Mouse (Mus musculus) midbrain, embryonic 14.5 days (tissue): ENCODE results near the gene Iqgap3. TPM values are rescaled to one million over a fixed set of nuclear protein-coding genes. Genes with fewer than 3 reads are reported as not detected.
A peak's percentile ranks its signal among the peaks of the same experiment; 100 is the strongest.

Experiments used
- ATAC-seq: fragments of 200-750 bp; cut with Nextera tagmentation; 2 replicates; pipeline ENCODE4 v1.8.0; 2017; ENCODE audit warnings: moderate number of reproducible peaks, moderate library complexity; ENCODE audit not compliant: low FRiP score, low TSS enrichment
- DNase-seq: peaks from one replicate; pipeline ENCODE4 v3.0.0-alpha.2; 2015
- H3K27ac ChIP-seq: fragments of 300-500 bp; sonication (generic); replicated peaks from 2 replicates; pipeline ENCODE4 v1.5.1; 2014; ENCODE audit warnings: mild to moderate bottlenecking, low read depth, low read length, moderate library complexity
- H3K27me3 ChIP-seq: fragments of 300-500 bp; sonication (generic); 2 replicates; pipeline ENCODE4 v1.6.1; 2014; ENCODE audit warnings: low read length, control low read depth, mixed read lengths; ENCODE audit not compliant: control insufficient read depth, insufficient read depth
- H3K36me3 ChIP-seq: fragments of 300-500 bp; sonication (generic); 2 replicates; pipeline ENCODE4 v1.6.1; 2014; ENCODE audit warnings: low read length, control low read depth; ENCODE audit not compliant: control insufficient read depth, insufficient read depth
- H3K4me1 ChIP-seq: fragments of 300-500 bp; sonication (generic); 2 replicates; pipeline ENCODE4 v1.6.1; 2014; ENCODE audit warnings: mild to moderate bottlenecking, antibody characterized with exemption, low read length, control low read depth; ENCODE audit not compliant: control insufficient read depth, insufficient read depth
- H3K4me2 ChIP-seq: fragments of 300-500 bp; sonication (generic); 2 replicates; pipeline ENCODE4 v1.6.1; 2014; ENCODE audit warnings: mild to moderate bottlenecking, low read length, moderate library complexity
- H3K4me3 ChIP-seq: fragments of 300-500 bp; sonication (generic); replicated peaks from 2 replicates; pipeline ENCODE4 v1.5.1; 2014; ENCODE audit warnings: low read depth, low read length
- H3K9ac ChIP-seq: fragments of 300-500 bp; sonication (generic); replicated peaks from 2 replicates; pipeline ENCODE4 v1.6.1; 2014; ENCODE audit warnings: mild to moderate bottlenecking, low read length, moderate library complexity
- H3K9me3 ChIP-seq: fragments of 300-500 bp; sonication (generic); 2 replicates; pipeline ENCODE4 v1.6.1; 2016; ENCODE audit warnings: low read length, control low read depth, mixed read lengths; ENCODE audit not compliant: control insufficient read depth
- WGBS: fragments of 180-500 bp; shearing (Covaris S2); extraction: QIAGEN DNeasy Blood & Tissue Kit; methylation state at CpG from one replicate; pipeline ENCODE4 v1.1.7; 2014; 5-methylcytosine and 5-hydroxymethylcytosine counted together
- polyA plus RNA-seq: library from polyadenylated mRNA; unstranded; fragments of >200 nt; fragmentation: Nextera tagmentation; extraction: Ambion mirVana; gene quantifications from 2 replicates; pipeline ENCODE4 v1.2.1, GENCODE M21; 2014

The Iqgap3 gene
- polyA plus RNA-seq, 1 experiment from 2014 or later = 3.5 TPM

DNA sequence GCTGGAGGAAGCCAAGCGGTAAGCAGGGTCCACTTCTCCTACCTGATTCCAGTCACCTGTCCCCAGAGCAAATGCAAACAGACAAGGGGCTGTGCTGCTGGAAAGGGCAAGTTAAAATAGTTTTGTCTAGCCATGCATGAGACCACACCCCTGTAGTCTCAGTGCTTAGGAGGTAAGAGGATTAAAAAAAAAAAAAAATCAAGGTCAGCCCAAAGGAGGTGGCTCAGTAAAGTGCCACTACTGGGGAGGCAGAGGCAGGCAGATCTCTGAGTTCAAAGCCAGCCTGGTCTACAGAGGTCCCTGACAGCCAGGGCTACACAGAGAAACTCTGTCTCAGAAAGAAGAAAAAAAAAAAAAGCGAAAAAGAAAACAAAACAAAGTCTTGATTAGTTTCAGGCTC is 2.2 kb downstream of the Iqgap3 start:
- no peak overlapping the region for H3K9ac ChIP-seq
- H3K36me3 ChIP-seq = no peaks in the 10 kb centered on the region; the same call in 1 of the 2 replicates
- ATAC-seq (no peak), DNase-seq (no peak)
- H3K27ac ChIP-seq = no peak overlapping the region
- no peaks in the 10 kb centered on the region for H3K27me3 ChIP-seq
- H3K4me3 ChIP-seq = no peak overlapping the region
- no peaks in the 10 kb centered on the region for H3K9me3 ChIP-seq
- no peak overlapping the region for H3K4me2 ChIP-seq
- 94% methylated on average over 2 of the region's 2 CpGs for WGBS
- no peaks in the 10 kb centered on the region for H3K4me1 ChIP-seq

DNA sequence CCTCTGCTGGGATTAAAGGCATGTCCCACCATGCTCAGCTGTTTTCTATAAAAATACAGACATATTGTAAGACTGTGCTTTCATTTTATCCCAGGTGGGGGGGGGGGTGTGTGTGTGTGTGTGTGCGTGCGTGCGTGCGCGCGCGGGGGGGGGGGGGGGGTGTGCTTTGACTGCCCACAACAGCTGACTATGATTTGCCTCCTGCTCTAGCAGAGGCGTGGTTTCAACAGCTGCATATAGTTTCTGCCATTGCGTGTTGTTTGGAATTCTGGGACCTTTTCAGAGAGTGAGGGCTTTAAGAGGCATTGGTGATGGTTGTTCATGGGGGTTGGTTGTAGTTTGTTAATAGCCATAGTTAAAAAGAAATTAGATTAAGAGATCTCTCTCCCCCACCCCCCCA is 3.7 kb downstream of the Iqgap3 start:
- Histone ChIP-seq H3K9me3 (no peaks in the 10 kb centered on the region), H3K4me3 (no peak overlapping the region), H3K27ac (no peak overlapping the region), H3K4me2 (no peak overlapping the region), H3K27me3 (no peaks in the 10 kb centered on the region), H3K4me1 (no peaks in the 10 kb centered on the region), H3K36me3 (peaks cover 10% of the 10 kb centered on the region; the same call in 1 of the 2 replicates), H3K9ac (no peak overlapping the region)
- no peak for ATAC-seq
- DNase-seq = no peak
- WGBS = 95% methylated on average over 6 of the region's 9 CpGs

DNA sequence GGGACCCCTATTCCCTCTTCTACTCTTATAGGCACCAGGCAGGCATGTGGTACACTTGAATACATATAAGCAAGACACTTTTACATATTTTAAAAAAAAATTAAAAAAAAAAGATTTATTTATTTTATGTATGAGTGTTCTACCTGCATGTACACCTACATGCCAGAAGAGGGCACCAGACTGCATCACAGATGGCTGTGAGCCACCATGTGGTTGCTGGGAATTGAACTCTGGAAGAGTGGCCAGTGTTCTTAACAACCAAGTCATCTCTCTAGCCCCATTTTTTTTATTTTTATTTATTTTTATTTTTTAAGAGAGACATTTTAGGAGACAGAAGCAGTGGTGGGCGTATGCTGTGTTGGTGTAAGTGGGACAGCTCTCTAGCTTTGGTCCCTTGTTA is 5.9 kb downstream of the Iqgap3 start:
- H3K4me2 ChIP-seq = no peak overlapping the region
- no peak overlapping the region for H3K9ac ChIP-seq
- H3K4me3 ChIP-seq = no peak overlapping the region
- no peaks in the 10 kb centered on the region for H3K9me3 ChIP-seq
- ATAC-seq (no peak), DNase-seq (peak; percentile 63)
- H3K27me3 ChIP-seq = no peaks in the 10 kb centered on the region
- no peak overlapping the region for H3K27ac ChIP-seq
- WGBS = 61% methylated on average over 1 of the region's 1 CpGs
- no peaks in the 10 kb centered on the region for H3K4me1 ChIP-seq
- H3K36me3 ChIP-seq = peaks cover 10% of the 10 kb centered on the region; the same call in 1 of the 2 replicates

DNA sequence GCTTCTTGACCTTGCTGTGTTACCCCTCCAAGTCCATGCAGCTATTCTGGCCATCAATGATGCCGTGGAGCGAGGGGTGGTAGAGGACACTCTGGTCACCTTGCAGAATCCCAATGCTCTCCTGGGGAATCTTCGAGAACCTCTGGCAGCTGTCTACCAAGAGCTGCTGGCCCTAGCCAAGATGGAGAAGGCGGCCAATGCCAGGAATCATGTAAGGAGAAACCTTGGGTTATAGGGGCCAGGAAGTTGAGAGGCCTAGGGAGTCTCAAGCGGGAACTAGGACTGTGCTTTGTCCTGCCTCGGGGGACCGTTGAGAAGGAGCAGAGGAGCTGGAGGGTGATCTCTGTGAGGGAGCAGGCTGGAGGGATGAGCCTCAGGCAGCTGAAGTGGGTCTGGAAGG is 8.3 kb downstream of the Iqgap3 start:
- Histone ChIP-seq H3K4me3 (no peak overlapping the region), H3K4me1 (no peaks in the 10 kb centered on the region), H3K36me3 (peaks cover 10% of the 10 kb centered on the region; the same call in 1 of the 2 replicates), H3K9me3 (no peaks in the 10 kb centered on the region), H3K27me3 (no peaks in the 10 kb centered on the region), H3K9ac (no peak overlapping the region), H3K27ac (no peak overlapping the region), H3K4me2 (no peak overlapping the region)
- WGBS = 91% methylated on average over 7 of the region's 7 CpGs
- DNase-seq (no peak), ATAC-seq (no peak)

DNA sequence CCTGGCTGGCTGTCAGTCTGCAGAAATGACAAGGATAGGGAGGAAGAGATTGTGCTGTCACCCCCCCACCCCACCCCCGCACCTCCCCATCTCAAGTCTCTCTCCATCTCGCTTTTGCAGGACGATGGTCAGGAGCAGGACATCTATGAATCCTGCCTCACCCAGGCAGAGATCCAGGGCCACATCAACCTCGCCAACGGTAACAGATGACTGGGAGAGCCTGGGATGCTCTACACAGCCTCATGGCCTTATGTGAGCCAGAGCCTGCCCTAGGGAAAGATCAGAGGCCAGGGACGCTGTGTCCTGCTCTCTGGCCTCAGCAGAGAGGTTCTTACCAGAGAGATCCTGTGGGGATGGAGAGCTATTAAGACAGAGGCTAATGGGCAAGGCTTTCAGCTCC is 8.8 kb downstream of the Iqgap3 start:
- Histone ChIP-seq H3K9ac (no peak overlapping the region), H3K27ac (no peak overlapping the region), H3K4me1 (no peaks in the 10 kb centered on the region), H3K4me2 (no peak overlapping the region), H3K9me3 (no peaks in the 10 kb centered on the region), H3K36me3 (peaks cover 10% of the 10 kb centered on the region; the same call in 1 of the 2 replicates), H3K4me3 (no peak overlapping the region), H3K27me3 (no peaks in the 10 kb centered on the region)
- ATAC-seq = no peak
- DNase-seq = no peak
- WGBS = 93% methylated on average over 6 of the region's 6 CpGs

DNA sequence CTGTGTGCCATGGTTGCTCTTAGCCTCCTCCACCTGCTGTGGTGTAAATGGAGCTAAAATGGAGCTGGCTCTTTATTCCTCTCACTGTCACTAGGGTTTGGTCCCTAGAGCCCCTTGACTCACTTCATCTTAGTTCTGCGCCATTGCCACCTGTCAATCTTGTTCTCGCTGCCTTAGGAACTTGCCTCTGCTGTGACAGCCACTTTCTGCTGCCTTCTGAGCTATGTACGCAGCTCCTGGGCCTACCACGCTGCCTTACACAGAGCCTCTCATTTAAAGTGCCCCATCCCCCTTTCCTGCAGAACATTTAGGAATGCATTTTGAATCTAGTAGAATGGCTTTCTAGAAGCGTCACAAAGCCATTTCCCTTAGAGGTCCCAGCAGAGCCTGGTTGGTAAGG is 12.4 kb downstream of the Iqgap3 start:
- Histone ChIP-seq H3K36me3 (peaks cover 10% of the 10 kb centered on the region; the same call in 1 of the 2 replicates), H3K27me3 (no peaks in the 10 kb centered on the region), H3K9ac (no peak overlapping the region), H3K9me3 (no peaks in the 10 kb centered on the region), H3K4me3 (no peak overlapping the region), H3K4me2 (no peak overlapping the region), H3K4me1 (no peaks in the 10 kb centered on the region), H3K27ac (no peak overlapping the region)
- DNase-seq = peak; percentile 9
- no peak for ATAC-seq
- WGBS = 77% methylated on average over 5 of the region's 5 CpGs

DNA sequence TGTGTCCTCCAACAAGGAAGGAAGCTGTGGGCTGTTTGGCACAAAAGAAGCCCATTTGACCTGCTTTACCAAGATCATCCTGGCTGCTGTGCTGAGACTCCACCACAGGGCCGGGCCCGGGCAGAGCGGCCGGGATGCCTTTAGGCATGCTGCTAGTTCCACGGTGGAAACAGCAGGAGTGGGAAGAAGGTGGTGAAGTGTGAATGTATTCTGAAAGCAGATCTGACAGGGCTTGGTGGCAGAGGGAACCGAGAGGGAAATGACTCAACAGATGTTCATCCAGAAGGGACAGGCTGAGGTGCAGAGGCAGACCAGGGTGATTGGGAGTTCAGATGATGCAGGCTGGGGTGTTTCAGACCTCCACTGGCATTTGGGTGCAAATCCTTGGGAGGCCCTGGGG is 15.9 kb downstream of the Iqgap3 start:
- H3K4me2 ChIP-seq = no peak overlapping the region
- ATAC-seq = no peak
- no peaks in the 10 kb centered on the region for H3K27me3 ChIP-seq
- 92% methylated on average over 6 of the region's 6 CpGs for WGBS
- H3K27ac ChIP-seq = no peak overlapping the region
- H3K4me3 ChIP-seq = no peak overlapping the region
- no peak for DNase-seq
- H3K9ac ChIP-seq = no peak overlapping the region
- H3K9me3 ChIP-seq = no peaks in the 10 kb centered on the region
- H3K36me3 ChIP-seq = peaks cover 5% of the 10 kb centered on the region; the same call in 1 of the 2 replicates
- H3K4me1 ChIP-seq = no peaks in the 10 kb centered on the region

DNA sequence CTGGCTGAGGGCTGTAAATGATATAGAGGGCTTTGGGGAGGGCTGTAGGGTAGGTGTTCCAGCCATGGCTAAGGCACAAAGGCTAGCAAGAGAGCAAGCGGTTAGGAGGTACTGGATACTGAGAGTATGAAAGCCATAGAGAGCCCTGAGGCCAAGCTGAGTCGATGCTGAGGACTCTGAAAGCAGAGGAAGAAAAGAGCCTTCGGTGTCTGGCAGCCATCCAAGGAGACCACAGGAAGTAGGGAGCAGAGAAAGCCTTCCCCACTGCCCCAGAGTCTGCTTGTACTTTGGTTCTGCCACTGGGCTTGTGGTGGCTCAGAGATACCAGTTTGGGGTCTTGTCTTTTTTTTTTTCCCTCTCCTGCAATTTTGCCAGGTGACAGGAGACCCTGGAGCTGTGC is 18.5 kb downstream of the Iqgap3 start:
- H3K4me3 ChIP-seq = no peak overlapping the region
- no peak overlapping the region for H3K4me2 ChIP-seq
- H3K27ac ChIP-seq = no peak overlapping the region
- H3K4me1 ChIP-seq = no peaks in the 10 kb centered on the region
- no peak for ATAC-seq
- no peaks in the 10 kb centered on the region for H3K27me3 ChIP-seq
- WGBS = 87% methylated on average over 3 of the region's 3 CpGs
- no peak overlapping the region for H3K9ac ChIP-seq
- peaks cover 5% of the 10 kb centered on the region; the same call in 1 of the 2 replicates for H3K36me3 ChIP-seq
- peak; percentile 9 for DNase-seq
- no peaks in the 10 kb centered on the region for H3K9me3 ChIP-seq

DNA sequence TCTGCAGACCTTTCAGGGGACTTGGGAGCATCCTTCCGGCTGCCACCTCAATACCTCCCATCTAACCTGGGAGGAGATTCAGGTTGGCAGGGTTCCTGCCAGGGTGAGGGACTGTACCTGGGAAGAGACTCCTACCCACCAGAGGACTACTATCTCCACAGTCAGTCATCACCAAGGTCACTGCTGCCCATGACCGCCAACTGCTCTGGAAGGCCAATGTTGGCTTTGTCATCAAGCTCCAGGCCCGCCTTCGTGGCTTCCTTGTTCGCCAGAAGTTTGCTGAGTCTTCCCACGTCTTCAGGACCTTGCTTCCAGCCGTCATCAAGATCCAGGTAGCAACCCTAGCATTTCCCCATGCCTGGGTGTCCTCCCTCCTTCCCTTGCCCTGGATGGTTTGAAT is 20.0 kb downstream of the Iqgap3 start:
- Histone ChIP-seq H3K4me1 (no peaks in the 10 kb centered on the region), H3K36me3 (peaks cover 5% of the 10 kb centered on the region; the same call in 1 of the 2 replicates), H3K27me3 (no peaks in the 10 kb centered on the region), H3K27ac (no peak overlapping the region), H3K4me3 (no peak overlapping the region), H3K9ac (no peak overlapping the region), H3K4me2 (no peak overlapping the region), H3K9me3 (no peaks in the 10 kb centered on the region)
- ATAC-seq (no peak), DNase-seq (no peak)
- 93% methylated on average over 7 of the region's 7 CpGs for WGBS
